In the genomic region with DNA sequence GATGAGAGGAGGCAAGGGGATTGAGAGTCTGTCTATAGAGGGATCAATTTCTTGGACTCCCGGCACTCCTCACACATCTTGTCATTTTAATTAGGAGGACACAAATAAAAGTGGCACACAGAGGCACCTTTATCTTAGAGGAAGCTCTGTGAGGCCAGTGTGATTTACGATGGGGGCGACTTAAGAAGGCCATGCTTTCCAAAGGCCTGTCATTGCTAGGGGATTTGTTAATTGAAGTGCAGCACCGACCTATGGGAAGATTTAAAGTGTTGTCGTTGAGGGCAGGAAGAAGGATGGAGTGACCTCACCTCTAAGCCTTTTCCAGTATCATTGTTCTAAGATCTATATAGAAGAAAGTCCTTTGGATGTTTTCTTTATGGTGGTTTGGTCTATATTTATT, we compare ENCODE assay signal across 20 mouse cellular contexts. TPM values are rescaled to one million over a fixed set of nuclear protein-coding genes. Genes with fewer than 3 reads are reported as not detected.
A peak's percentile ranks its signal among the peaks of the same experiment; 100 is the strongest.
DNase-seq lines count a peak whose midpoint lies in the region; ATAC-seq lines count a peak whose summit lies in the region.
"Had no signal": no experiment of that assay in that cellular context is flagged by ENCODE, and none has a peak within 500 bp of the region (broad histone marks: within the 10 kb centered on the region; RNA-seq: fewer than 3 reads in every experiment).

No protein-coding gene starts in this region.

- no peak overlapping the region for H3K4me3 ChIP-seq in kidney, embryonic 16.5 days (ENCODE audit: low read length)
- H3K4me3 ChIP-seq in neural tube, embryonic 12.5 days = no peak overlapping the region
- H3K4me3 ChIP-seq in neural tube, embryonic 15.5 days (replicated peaks) = no peak overlapping the region
- H3K4me3 ChIP-seq: embryonic facial prominence, embryonic 15.5 days; erythroblast, embryonic 14.5 days; forebrain, embryonic 15.5 days; heart, embryonic 12.5 days; hindbrain, embryonic 12.5 days had no signal

- H3K36me3 ChIP-seq in kidney, embryonic 16.5 days (ENCODE audit: insufficient read depth, low read length) = no peaks in the 10 kb centered on the region
- no peaks in the 10 kb centered on the region for H3K36me3 ChIP-seq in neural tube, embryonic 12.5 days
- H3K36me3 ChIP-seq in neural tube, embryonic 15.5 days = no peaks in the 10 kb centered on the region
- H3K36me3 ChIP-seq: embryonic facial prominence, embryonic 15.5 days; forebrain, embryonic 15.5 days; heart, embryonic 12.5 days; hindbrain, embryonic 12.5 days had no signal

- H3K9ac ChIP-seq in kidney, embryonic 16.5 days (replicated peaks; ENCODE audit: low read length) = no peak overlapping the region
- H3K9ac ChIP-seq in neural tube, embryonic 12.5 days = no peak overlapping the region
- no peak overlapping the region for H3K9ac ChIP-seq in neural tube, embryonic 15.5 days (replicated peaks)
- H3K9ac ChIP-seq: embryonic facial prominence, embryonic 15.5 days; forebrain, embryonic 15.5 days; heart, embryonic 12.5 days; hindbrain, embryonic 12.5 days had no signal

- no peaks in the 10 kb centered on the region for H3K4me1 ChIP-seq in kidney, embryonic 16.5 days (ENCODE audit: insufficient read depth, low read length)
- H3K4me1 ChIP-seq in neural tube, embryonic 12.5 days = peaks cover 5% of the 10 kb centered on the region; the same call in 1 of the 2 replicates
- H3K4me1 ChIP-seq in neural tube, embryonic 15.5 days = peaks cover 2% of the 10 kb centered on the region; the same call in 1 of the 2 replicates
- H3K4me1 ChIP-seq: embryonic facial prominence, embryonic 15.5 days; hindbrain, embryonic 12.5 days had no signal

- ATAC-seq in kidney, embryonic 16.5 days (ENCODE audit: low FRiP score, low TSS enrichment) = peak; percentile 64; the same call in 1 of the 2 replicates
- ATAC-seq in neural tube, embryonic 12.5 days (ENCODE audit: low FRiP score, low read depth) = peak; percentile 63; the same call in 1 of the 2 replicates
- no peak for ATAC-seq in neural tube, embryonic 15.5 days (ENCODE audit: low FRiP score)
- ATAC-seq in erythroid progenitor cell, adult 5-6 weeks (replicated peaks; ENCODE audit: low FRiP score, poor library complexity, severe bottlenecking) = no peak
- ATAC-seq: forebrain, embryonic 15.5 days; hindbrain, postnatal 0 days had no signal

- intact Hi-C loops in heart, postnatal 25 days (cut with DNase I) = no loop called here

- WGBS in kidney, embryonic 16.5 days = 12% methylated on average over 5 of the region's 5 CpGs
- 10% methylated on average over 5 of the region's 5 CpGs for WGBS in neural tube, embryonic 12.5 days
- WGBS in neural tube, embryonic 15.5 days = 12% methylated on average over 5 of the region's 5 CpGs

- H3K27ac ChIP-seq in kidney, embryonic 16.5 days (ENCODE audit: low read length) = no peak overlapping the region
- no peak overlapping the region for H3K27ac ChIP-seq in neural tube, embryonic 12.5 days
- no peak overlapping the region for H3K27ac ChIP-seq in neural tube, embryonic 15.5 days (replicated peaks)
- H3K27ac ChIP-seq: embryonic facial prominence, embryonic 15.5 days; forebrain, embryonic 15.5 days; hindbrain, embryonic 12.5 days; hindbrain, postnatal 0 days had no signal

- peak; percentile 36 for DNase-seq in heart, adult 11 months
- no peak for DNase-seq in heart, postnatal 25 days (ENCODE audit: low spot score)
- DNase-seq in kidney, adult 9 months = no peak
- no peak for DNase-seq in left cerebral cortex, adult 11 months (ENCODE audit: low spot score)
- DNase-seq: adrenal gland, postnatal 10 days; cerebellum, adult 11 months; cerebellum, adult 8-10 months; cerebellum, postnatal 14 days; heart, postnatal 36 days had no signal

- no peaks in the 10 kb centered on the region for H3K9me3 ChIP-seq in kidney, embryonic 16.5 days (ENCODE audit: low read length)
- no peaks in the 10 kb centered on the region for H3K9me3 ChIP-seq in neural tube, embryonic 12.5 days
- no peaks in the 10 kb centered on the region for H3K9me3 ChIP-seq in neural tube, embryonic 15.5 days (replicated peaks)
- H3K9me3 ChIP-seq: embryonic facial prominence, embryonic 15.5 days; forebrain, embryonic 15.5 days; heart, embryonic 12.5 days; hindbrain, embryonic 12.5 days had no signal

- no peak overlapping the region for H3K4me2 ChIP-seq in kidney, embryonic 16.5 days (replicated peaks; ENCODE audit: low read depth, low read length)
- H3K4me2 ChIP-seq in neural tube, embryonic 12.5 days (replicated peaks) = no peak overlapping the region
- no peak overlapping the region for H3K4me2 ChIP-seq in neural tube, embryonic 15.5 days
- H3K4me2 ChIP-seq: embryonic facial prominence, embryonic 15.5 days; forebrain, embryonic 15.5 days; heart, embryonic 12.5 days; hindbrain, embryonic 12.5 days had no signal

- H3K27me3 ChIP-seq in kidney, embryonic 16.5 days (ENCODE audit: insufficient read depth, low read length) = no peaks in the 10 kb centered on the region
- no peaks in the 10 kb centered on the region for H3K27me3 ChIP-seq in neural tube, embryonic 12.5 days (replicated peaks)
- no peaks in the 10 kb centered on the region for H3K27me3 ChIP-seq in neural tube, embryonic 15.5 days (replicated peaks)
- H3K27me3 ChIP-seq: embryonic facial prominence, embryonic 15.5 days; forebrain, embryonic 15.5 days; heart, embryonic 12.5 days; hindbrain, embryonic 12.5 days had no signal

RNA-seq across cellular contexts. Expression of a gene that starts 9.9 kb away (rescaled TPM):
- 1 to 10 TPM in 1 of 2 experiments, under 1 TPM in 1; 0.94 to 1.2 TPM for total RNA-seq in heart, postnatal 25 days (2021)
- 7.2 and 7.9 TPM in 2 replicates for polyA plus RNA-seq in kidney, embryonic 16.5 days (2015; fragmentation: Nextera tagmentation; extraction: Ambion mirVana)
- polyA plus RNA-seq in neural tube, embryonic 12.5 days (2016; fragmentation: Nextera tagmentation; extraction: Ambion mirVana) = 0.18 and 0.22 TPM in 2 replicates
- polyA plus RNA-seq in neural tube, embryonic 15.5 days (2015; fragmentation: Nextera tagmentation; extraction: Ambion mirVana) = 0.32 and 0.88 TPM in 2 replicates
- not detected in 2 replicates for total RNA-seq in erythroid progenitor cell, adult 5-6 weeks (2015; ENCODE audit: low replicate concordance)
- not detected in 2 replicates for total RNA-seq in erythroid progenitor cell, adult 5-6 weeks (2017; ENCODE audit: low replicate concordance)
- total RNA-seq: MEL had no signal
- polyA plus RNA-seq: erythroblast, embryonic 14.5 days had no signal

RNA-seq across cellular contexts. Expression of a gene that starts 42.9 kb away (rescaled TPM):
- total RNA-seq in heart, postnatal 25 days (2021) = 1 to 10 TPM; 6.8 to 8.6 TPM
- 13.4 and 14.2 TPM in 2 replicates for polyA plus RNA-seq in kidney, embryonic 16.5 days (2015; fragmentation: Nextera tagmentation; extraction: Ambion mirVana)
- polyA plus RNA-seq in neural tube, embryonic 12.5 days (2016; fragmentation: Nextera tagmentation; extraction: Ambion mirVana) = 6.6 and 8.9 TPM in 2 replicates
- polyA plus RNA-seq in neural tube, embryonic 15.5 days (2015; fragmentation: Nextera tagmentation; extraction: Ambion mirVana) = 8.8 and 9.7 TPM in 2 replicates
- total RNA-seq in erythroid progenitor cell, adult 5-6 weeks (2015; ENCODE audit: low replicate concordance) = 4.6 and 9.7 TPM in 2 replicates
- 1.7 and 5.8 TPM in 2 replicates for total RNA-seq in erythroid progenitor cell, adult 5-6 weeks (2017; ENCODE audit: low replicate concordance)

Comparison
In these comparisons a context has a peak if more than half of its experiments do, and no peak if none do; other contexts are left out.
1. ATAC-seq: peak in kidney, embryonic 16.5 days (single experiment) and neural tube, embryonic 12.5 days (single experiment); none in neural tube, embryonic 15.5 days (single experiment) and erythroid progenitor cell, adult 5-6 weeks (single experiment).